Mouse (Mus musculus): ENCODE results near the gene Tmem168. TPM values are rescaled to one million over a fixed set of nuclear protein-coding genes. Genes with fewer than 3 reads are reported as not detected.

The Tmem168 gene
- total RNA-seq, 1 experiment from 2014 or later: 24.9 TPM

DNA sequence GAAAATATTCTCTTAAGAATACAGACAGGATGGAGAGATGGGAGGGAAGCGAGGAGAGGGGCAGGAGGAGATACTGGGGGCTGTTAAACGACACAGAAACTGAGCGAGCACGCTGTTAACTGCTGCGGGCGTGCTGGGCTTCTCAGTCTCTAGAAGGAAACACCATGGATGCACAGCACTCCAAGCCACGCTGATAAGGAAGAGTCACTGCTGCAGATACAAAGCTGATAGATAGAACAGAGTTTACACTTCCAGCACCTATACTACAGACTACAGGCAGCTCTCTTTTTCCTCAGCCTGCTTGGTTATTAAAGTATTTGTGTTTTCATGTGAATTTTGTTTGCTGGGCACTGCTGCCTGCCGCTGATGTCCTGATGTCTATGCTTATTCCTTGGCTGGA, 21.7 kb downstream of the Tmem168 start:
- no peak for DNase-seq

DNA sequence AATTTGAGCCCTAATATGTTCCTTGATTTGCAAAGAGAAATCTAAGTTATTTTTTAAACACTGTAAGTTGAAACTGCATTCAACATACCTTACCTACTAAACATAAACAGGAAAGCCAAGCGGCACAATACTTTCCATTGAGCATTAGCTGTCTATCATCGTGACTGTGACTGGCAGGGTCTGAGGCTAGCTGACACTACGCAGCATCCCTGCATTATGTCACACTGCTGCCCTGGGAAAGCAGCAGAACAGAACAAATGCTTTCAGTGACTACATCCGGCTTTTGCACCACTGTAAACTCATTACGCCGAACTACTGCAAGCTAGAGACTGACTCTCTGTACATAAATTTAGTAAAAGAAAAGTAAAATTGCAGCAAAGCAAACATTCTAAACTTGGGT, 23.1 kb downstream of the Tmem168 start:
- no peak for DNase-seq

DNA sequence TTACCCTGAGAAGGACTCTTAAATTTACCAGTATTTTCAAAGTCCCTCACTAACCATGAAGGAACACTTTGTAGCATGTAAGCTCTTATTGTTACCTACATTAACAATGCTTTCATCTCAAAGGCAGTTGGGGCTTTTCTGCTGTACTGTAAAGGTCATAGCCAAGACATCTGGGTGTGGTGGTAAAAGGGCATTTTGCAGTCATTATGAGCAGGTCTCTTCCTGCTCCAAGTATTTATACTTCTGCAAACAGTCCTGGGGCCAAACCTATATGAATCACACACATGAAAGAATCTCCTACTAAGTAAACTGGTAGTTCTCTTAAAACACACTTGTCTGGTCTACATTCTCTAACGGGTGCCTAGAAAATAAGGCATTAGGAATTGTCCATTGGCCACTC, 25.8 kb downstream of the Tmem168 start:
- no peak for DNase-seq

DNA sequence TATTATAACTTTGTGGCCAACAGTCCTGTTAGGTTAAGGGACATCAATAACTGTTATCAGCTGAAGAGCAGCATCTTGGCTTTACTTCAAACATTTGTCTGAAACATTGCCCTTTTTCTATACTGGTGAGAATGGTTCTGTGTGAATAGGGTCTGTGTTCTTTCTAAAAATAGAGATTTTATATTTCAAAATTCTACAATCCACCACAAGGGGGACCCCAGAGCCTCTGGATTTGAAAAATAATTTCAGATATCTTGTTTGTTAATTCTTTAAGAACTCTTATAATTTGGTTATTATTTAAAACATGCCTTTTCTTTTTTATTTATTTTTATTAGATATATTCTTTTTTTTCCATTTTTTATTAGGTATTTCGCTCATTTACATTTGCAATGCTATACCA, 42.2 kb downstream of the Tmem168 start:
- DNase-seq: no peak

DNA sequence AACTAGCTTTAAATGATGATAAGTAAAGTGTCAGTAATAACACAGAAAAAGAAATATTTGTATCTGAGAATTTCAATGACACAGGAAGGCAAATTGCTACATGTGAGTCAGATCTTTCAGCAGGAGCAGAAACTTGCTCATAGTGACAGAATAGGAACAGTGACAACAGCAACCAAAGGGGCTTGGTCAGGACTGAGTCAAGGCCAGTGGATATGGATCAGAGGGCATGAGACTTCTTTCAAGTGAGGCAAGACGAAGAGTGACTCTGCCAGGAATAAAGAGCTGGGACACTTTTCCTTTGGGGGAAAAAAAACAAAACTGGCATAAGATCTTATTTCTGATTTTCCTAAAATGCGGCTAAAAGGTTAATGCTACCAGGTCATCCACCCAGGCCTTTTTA, 52.6 kb downstream of the Tmem168 start:
- peak; percentile 43 for DNase-seq

DNA sequence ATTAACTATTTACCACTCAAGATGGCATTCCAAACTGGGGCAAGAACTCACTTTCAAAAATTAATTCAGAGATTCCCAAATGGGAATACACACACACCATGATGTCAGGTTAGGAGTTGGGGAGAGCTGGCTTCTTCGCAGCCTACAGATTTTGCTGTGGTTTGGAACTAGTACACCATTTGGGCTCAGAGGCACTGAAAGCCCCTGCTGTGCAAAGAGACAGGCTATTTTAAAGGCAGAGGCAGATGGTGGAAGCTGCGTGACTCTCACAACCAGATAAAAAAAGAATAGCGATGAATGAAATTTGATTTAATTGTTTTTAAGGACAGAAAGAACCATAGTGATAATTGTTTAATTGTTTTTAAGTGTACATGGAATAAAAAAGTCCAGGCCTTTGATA, 66.1 kb downstream of the Tmem168 start:
- DNase-seq: no peak

DNA sequence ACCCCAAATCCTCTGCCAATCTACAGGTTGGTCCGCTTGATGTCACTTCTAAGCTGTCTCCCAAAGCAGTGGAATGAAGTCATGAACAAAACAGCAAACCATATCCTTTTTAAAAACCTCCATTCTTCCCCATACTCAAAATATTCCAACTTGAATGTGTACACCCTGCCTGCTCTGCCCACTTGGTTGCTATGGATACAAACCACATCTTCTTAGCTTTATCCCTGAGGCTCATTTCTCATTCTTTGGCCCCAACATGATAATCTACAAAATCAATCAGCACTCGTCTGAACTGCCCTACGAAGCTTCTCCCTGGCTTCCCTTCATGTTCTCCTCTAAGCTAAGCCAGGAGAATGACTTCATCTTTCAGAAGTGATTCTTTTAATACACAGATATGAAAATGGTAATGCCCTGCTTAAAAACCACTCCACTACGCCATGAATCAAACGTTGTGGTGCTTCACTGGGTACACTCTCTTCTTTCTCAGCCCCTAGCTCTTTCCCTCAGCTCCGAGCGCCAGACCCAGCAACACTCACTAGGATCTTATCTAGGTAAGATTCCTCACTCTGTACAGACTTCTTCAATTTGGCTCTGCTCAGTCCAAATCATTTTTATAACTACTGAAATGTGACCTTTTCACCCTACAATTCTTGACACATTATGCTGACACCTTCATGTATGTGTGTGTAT, 70.5 kb downstream of the Tmem168 start:
- no peak for DNase-seq

Other genes with a start within 250 kb of the Tmem168 start
- gene Bmt2, start 69.9 kb upstream of the Tmem168 start, total RNA-seq (2021): 10.2 and 13.6 TPM in 2 replicates
- 0.67 and 1.5 TPM in 2 replicates for gene Gpr85, start 231.8 kb upstream of the Tmem168 start, total RNA-seq (2021)

All from adrenal gland, postnatal 14 days (tissue).